Comparison of ENCODE assay signal across 14 mouse cellular contexts in the genomic region with DNA sequence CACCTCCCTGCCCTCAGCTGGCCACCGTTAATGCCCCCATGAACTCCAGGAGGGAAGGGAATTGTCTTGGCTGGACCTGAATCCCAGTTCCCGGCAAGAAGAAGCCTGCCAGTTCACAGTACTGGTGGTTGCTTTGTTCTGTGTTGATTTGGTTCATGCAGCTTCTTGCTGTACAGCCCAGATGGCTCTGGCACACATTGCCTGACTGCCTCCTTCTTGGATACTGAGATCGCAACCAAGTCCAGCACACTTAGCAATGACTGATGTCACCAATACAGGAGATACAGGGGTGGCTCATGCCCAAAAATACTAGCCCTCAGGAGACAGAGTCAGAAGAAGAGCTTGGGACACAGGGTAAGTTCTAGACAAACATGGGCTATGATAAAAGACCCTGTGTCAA. TPM values are rescaled to one million over a fixed set of nuclear protein-coding genes. Genes with fewer than 3 reads are reported as not detected.
A peak's percentile ranks its signal among the peaks of the same experiment; 100 is the strongest.
DNase-seq lines count a peak whose midpoint lies in the region; ATAC-seq and TF ChIP-seq lines count a peak whose summit lies in the region.
"Had no signal": no experiment of that assay in that cellular context is flagged by ENCODE, and none has a peak within 500 bp of the region (broad histone marks: within the 10 kb centered on the region; RNA-seq: fewer than 3 reads in every experiment).

No protein-coding gene starts in this region.

- no peak for ATAC-seq in heart, embryonic 11.5 days (replicated peaks; ENCODE audit: insufficient number of reproducible peaks, low FRiP score, low TSS enrichment)

- no peak overlapping the region for H3K4me2 ChIP-seq in heart, embryonic 11.5 days
- H3K4me2 ChIP-seq: heart, embryonic 15.5 days; lung, embryonic 15.5 days had no signal

- no peaks in the 10 kb centered on the region for H3K36me3 ChIP-seq in liver, adult 2 months (ENCODE audit: control insufficient read depth, insufficient read depth, low read length)
- H3K36me3 ChIP-seq in heart, embryonic 11.5 days (ENCODE audit: control insufficient read depth, insufficient read depth, low read length), result no peaks in the 10 kb centered on the region
- H3K36me3 ChIP-seq: heart, embryonic 15.5 days; lung, embryonic 15.5 days; midbrain, embryonic 10.5 days had no signal

- H3K9ac ChIP-seq in liver, adult 2 months (ENCODE audit: low read depth, low read length), result no peak overlapping the region
- H3K9ac ChIP-seq in heart, embryonic 11.5 days (ENCODE audit: low read depth, low read length), result no peak overlapping the region
- H3K9ac ChIP-seq: heart, embryonic 15.5 days; lung, embryonic 15.5 days had no signal

- intact Hi-C loops in left cerebral cortex, postnatal 4 days (cut with DNase I), result no loop called here

- 36% methylated on average over 3 of the region's 3 CpGs for WGBS in liver, adult 2 months
- WGBS in heart, embryonic 11.5 days (ENCODE audit: insufficient replicate concordance), result 59% methylated on average over 2 of the region's 3 CpGs

- H3K27me3 ChIP-seq in liver, adult 2 months (ENCODE audit: control insufficient read depth, insufficient read depth, low read length), result no peaks in the 10 kb centered on the region
- no peaks in the 10 kb centered on the region for H3K27me3 ChIP-seq in heart, embryonic 11.5 days (ENCODE audit: control insufficient read depth, insufficient read depth, low read length)
- H3K27me3 ChIP-seq: heart, embryonic 15.5 days; lung, embryonic 15.5 days had no signal

- TF ChIP-seq POLR2A in liver, adult 2 months (IDR thresholded peaks at IDR 0.05; ENCODE audit: extremely low read depth, insufficient read depth, low read length), result no peak

- no peaks in the 10 kb centered on the region for H3K9me3 ChIP-seq in heart, embryonic 11.5 days (replicated peaks; ENCODE audit: control insufficient read depth, low read length)
- H3K9me3 ChIP-seq: heart, embryonic 15.5 days; lung, embryonic 15.5 days; midbrain, embryonic 10.5 days had no signal

- no peak for TF ChIP-seq CTCF in liver, adult 2 months (IDR thresholded peaks at IDR 0.05; ENCODE audit: low read depth, low read length)

- H3K4me1 ChIP-seq in liver, adult 2 months (ENCODE audit: control insufficient read depth, insufficient read depth, low read length), result peaks cover 21% of the 10 kb centered on the region
- H3K4me1 ChIP-seq in heart, embryonic 11.5 days (ENCODE audit: control insufficient read depth, insufficient read depth, low read length), result no peaks in the 10 kb centered on the region
- H3K4me1 ChIP-seq: heart, embryonic 15.5 days; lung, embryonic 15.5 days had no signal

- no peaks in the 10 kb centered on the region for H3K79me2 ChIP-seq in liver, adult 2 months (ENCODE audit: control insufficient read depth, insufficient read depth, low read length)

- no peak overlapping the region for H3K4me3 ChIP-seq in liver, adult 2 months (ENCODE audit: insufficient read depth, low read depth, low read length)
- H3K4me3 ChIP-seq in heart, embryonic 11.5 days (ENCODE audit: low read depth, low read length), result no peak overlapping the region
- H3K4me3 ChIP-seq: heart, embryonic 15.5 days; lung, embryonic 15.5 days; midbrain, embryonic 10.5 days had no signal

- peak; percentile 26 for DNase-seq in liver, adult 2 months (ENCODE audit: extremely low read depth, low read depth, low spot score)
- DNase-seq in liver, result no peak
- DNase-seq in cerebellum, adult 18-20 months, result peak; percentile 49 to 65
- peak; percentile 59 to 65 for DNase-seq in cerebellum, postnatal 25 days
- DNase-seq in left cerebral cortex, postnatal 4 days, result peak; percentile 49
- DNase-seq in adrenal gland, adult 8-10 months, result no peak
- DNase-seq: adrenal gland, postnatal 25 days; gastrocnemius, postnatal 14 days; kidney, postnatal 4 days; thymus, postnatal 4 days had no signal

- no peak overlapping the region for H3K27ac ChIP-seq in liver, adult 2 months (replicated peaks; ENCODE audit: insufficient read depth, low read depth, low read length)
- no peak overlapping the region for H3K27ac ChIP-seq in heart, embryonic 11.5 days (ENCODE audit: low read depth, low read length)
- H3K27ac ChIP-seq: heart, embryonic 15.5 days; lung, embryonic 15.5 days; midbrain, embryonic 10.5 days had no signal

RNA-seq across cellular contexts. Expression of gene Mmd2, which starts 12.9 kb away (rescaled TPM):
- total RNA-seq in liver, adult 2 months (2014; rRNA removed), result 9.8 and 37.1 TPM in 2 replicates
- polyA plus RNA-seq in liver, adult 2 months (2012; rRNA removed), result 13.1 and 27.6 TPM in 2 replicates
- total RNA-seq in left cerebral cortex, postnatal 4 days (2021), result 10 to 100 TPM; 76.5 to 90.3 TPM
- total RNA-seq in adrenal gland, adult 8-10 months (2022), result 10 to 100 TPM; 33.7 to 65.5 (median 38.5) TPM
- 0.13 and 0.29 TPM in 2 replicates for polyA plus RNA-seq in heart, embryonic 11.5 days (2014; fragmentation: Nextera tagmentation; extraction: Ambion mirVana)

RNA-seq across cellular contexts. Expression of gene Wipi2, which starts 31.8 kb away (rescaled TPM):
- total RNA-seq in liver, adult 2 months (2014; rRNA removed), result 43.9 and 46.5 TPM in 2 replicates
- polyA plus RNA-seq in liver, adult 2 months (2012; rRNA removed), result 35.9 and 39.2 TPM in 2 replicates
- 10 to 100 TPM; 60.0 to 62.4 TPM for total RNA-seq in left cerebral cortex, postnatal 4 days (2021)
- 100 to 1,000 TPM in 2 of 4 experiments, 10 to 100 TPM in 2; 92.3 to 120 (median 107) TPM for total RNA-seq in adrenal gland, adult 8-10 months (2022)
- polyA plus RNA-seq in heart, embryonic 11.5 days (2014; fragmentation: Nextera tagmentation; extraction: Ambion mirVana), result 28.3 and 38.3 TPM in 2 replicates

RNA-seq across cellular contexts. Expression of gene Radil, which starts 44.8 kb away (rescaled TPM):
- not detected in 2 replicates for total RNA-seq in liver, adult 2 months (2014; rRNA removed)
- polyA plus RNA-seq in liver, adult 2 months (2012; rRNA removed), result 0.02 TPM in 1 of 2 replicates, not detected in the other
- 10 to 100 TPM; 24.0 to 27.9 TPM for total RNA-seq in left cerebral cortex, postnatal 4 days (2021)
- 1 to 10 TPM; 3.4 to 8.2 (median 4.1) TPM for total RNA-seq in adrenal gland, adult 8-10 months (2022)
- 7.5 and 10.0 TPM in 2 replicates for polyA plus RNA-seq in heart, embryonic 11.5 days (2014; fragmentation: Nextera tagmentation; extraction: Ambion mirVana)

Comparison
In these comparisons a context has a peak if more than half of its experiments do, and no peak if none do; other contexts are left out.
1. DNase-seq: peak in liver, adult 2 months (single experiment), cerebellum, adult 18-20 months (2 of 2), cerebellum, postnatal 25 days (2 of 2) and left cerebral cortex, postnatal 4 days (single experiment); none in liver (single experiment) and adrenal gland, adult 8-10 months (single experiment).